24 mouse cellular contexts compared by ENCODE assay signal in the genomic region with DNA sequence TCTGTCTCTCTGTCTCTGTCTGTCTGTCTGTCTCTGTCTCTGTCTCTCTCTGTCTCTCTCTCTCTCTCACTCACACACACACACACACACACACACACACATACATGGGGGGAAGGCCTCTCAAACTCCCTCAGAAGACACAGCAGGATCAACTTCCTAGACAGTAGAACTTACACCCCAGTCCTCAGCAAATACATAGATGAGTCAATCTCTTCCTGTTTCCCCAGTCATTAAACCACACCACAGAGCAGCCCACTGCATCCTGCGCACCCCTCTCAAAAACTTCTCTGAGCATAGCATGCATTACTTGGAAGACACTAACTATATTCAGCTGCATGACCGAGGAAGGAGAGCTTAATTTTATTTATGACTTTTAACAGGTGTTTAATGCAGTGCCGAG. TPM values are rescaled to one million over a fixed set of nuclear protein-coding genes. Genes with fewer than 3 reads are reported as not detected.
DNase-seq lines count a peak whose midpoint lies in the region; ATAC-seq lines count a peak whose summit lies in the region.
"Had no signal": no experiment of that assay in that cellular context is flagged by ENCODE, and none has a peak within 500 bp of the region (broad histone marks: within the 10 kb centered on the region; RNA-seq: fewer than 3 reads in every experiment).

No protein-coding gene starts in this region.

- intact Hi-C loops in heart, postnatal 25 days (cut with DNase I) = no loop called here
- intact Hi-C loops in gastrocnemius, postnatal 14 days (cut with DNase I; ENCODE audit: low total_unique reads) = no loop called here

- H3K27ac ChIP-seq in heart, embryonic 16.5 days (ENCODE audit: low read length) = no peak overlapping the region
- no peak overlapping the region for H3K27ac ChIP-seq in kidney, embryonic 16.5 days (ENCODE audit: low read length)
- H3K27ac ChIP-seq: embryonic facial prominence, embryonic 10.5 days; heart, embryonic 10.5 days; hindbrain, embryonic 10.5 days; liver, embryonic 12.5 days; midbrain, embryonic 13.5 days; neural tube, embryonic 12.5 days had no signal

- H3K36me3 ChIP-seq in heart, embryonic 16.5 days (ENCODE audit: control insufficient read depth, insufficient read depth) = no peaks in the 10 kb centered on the region
- no peaks in the 10 kb centered on the region for H3K36me3 ChIP-seq in splenic B cell, adult 2 months (ENCODE audit: control insufficient read depth, insufficient read depth, low read length, poor library complexity, severe bottlenecking)
- H3K36me3 ChIP-seq in kidney, embryonic 16.5 days (ENCODE audit: insufficient read depth, low read length) = no peaks in the 10 kb centered on the region
- H3K36me3 ChIP-seq: embryonic facial prominence, embryonic 10.5 days; heart, embryonic 10.5 days; hindbrain, embryonic 10.5 days; liver, embryonic 12.5 days; midbrain, embryonic 13.5 days; neural tube, embryonic 12.5 days had no signal

- no peak overlapping the region for H3K4me3 ChIP-seq in heart, embryonic 16.5 days (ENCODE audit: low read length)
- no peak overlapping the region for H3K4me3 ChIP-seq in kidney, embryonic 16.5 days (ENCODE audit: low read length)
- H3K4me3 ChIP-seq: embryonic facial prominence, embryonic 10.5 days; heart, embryonic 10.5 days; hindbrain, embryonic 10.5 days; liver, embryonic 12.5 days; midbrain, embryonic 13.5 days; neural tube, embryonic 12.5 days had no signal

- no peaks in the 10 kb centered on the region for H3K4me1 ChIP-seq in heart, embryonic 16.5 days (ENCODE audit: control insufficient read depth, insufficient read depth, low read length)
- H3K4me1 ChIP-seq in kidney, embryonic 16.5 days (ENCODE audit: insufficient read depth, low read length) = no peaks in the 10 kb centered on the region
- H3K4me1 ChIP-seq: embryonic facial prominence, embryonic 10.5 days; heart, embryonic 10.5 days; hindbrain, embryonic 10.5 days; liver, embryonic 12.5 days; midbrain, embryonic 13.5 days; neural tube, embryonic 12.5 days had no signal

- no peak for DNase-seq in heart, postnatal 25 days (ENCODE audit: low spot score)
- DNase-seq in splenic B cell, adult 2 months (ENCODE audit: low read depth, low spot score) = peak; percentile 22
- DNase-seq in thymus, postnatal 4 days = peak; percentile 27
- DNase-seq in gastrocnemius, postnatal 14 days = no peak
- DNase-seq in spleen, postnatal 4 days (ENCODE audit: low spot score in 2 of 2) = no peak
- DNase-seq: adrenal gland, postnatal 14 days; cerebellum, adult 9-10 months; gastrocnemius, postnatal 36 days; kidney, adult 2 months; kidney, postnatal 10 days; lung, adult 18-20 months; lung, postnatal 10 days; right cerebral cortex, postnatal 14 days had no signal

- no peak overlapping the region for H3K4me2 ChIP-seq in heart, embryonic 16.5 days (ENCODE audit: low read depth, low read length)
- no peak overlapping the region for H3K4me2 ChIP-seq in kidney, embryonic 16.5 days (replicated peaks; ENCODE audit: low read depth, low read length)
- H3K4me2 ChIP-seq: liver, embryonic 12.5 days; midbrain, embryonic 13.5 days; neural tube, embryonic 12.5 days had no signal

- no peak overlapping the region for H3K9ac ChIP-seq in heart, embryonic 16.5 days (ENCODE audit: low read length)
- no peak overlapping the region for H3K9ac ChIP-seq in kidney, embryonic 16.5 days (replicated peaks; ENCODE audit: low read length)
- H3K9ac ChIP-seq: liver, embryonic 12.5 days; midbrain, embryonic 13.5 days; neural tube, embryonic 12.5 days had no signal

- peak; percentile 28; the same call in 1 of the 2 replicates for ATAC-seq in heart, embryonic 16.5 days (replicated peaks; ENCODE audit: extremely low read depth, insufficient read depth, low FRiP score)
- ATAC-seq in granulocyte monocyte progenitor cell, adult 5-6 weeks (replicated peaks; ENCODE audit: poor library complexity, severe bottlenecking) = peak; percentile 22
- ATAC-seq in kidney, embryonic 16.5 days (ENCODE audit: low FRiP score, low TSS enrichment) = no peak
- ATAC-seq: forebrain, embryonic 16.5 days; hindbrain, embryonic 16.5 days; liver, embryonic 12.5 days; midbrain, embryonic 13.5 days had no signal

- no peaks in the 10 kb centered on the region for H3K27me3 ChIP-seq in heart, embryonic 16.5 days (ENCODE audit: control insufficient read depth, insufficient read depth, low read length)
- H3K27me3 ChIP-seq in splenic B cell, adult 2 months (ENCODE audit: control insufficient read depth, insufficient read depth, low read length, poor library complexity, severe bottlenecking) = no peaks in the 10 kb centered on the region
- H3K27me3 ChIP-seq in kidney, embryonic 16.5 days (ENCODE audit: insufficient read depth, low read length) = no peaks in the 10 kb centered on the region
- H3K27me3 ChIP-seq: liver, embryonic 12.5 days; midbrain, embryonic 13.5 days; neural tube, embryonic 12.5 days had no signal

- WGBS in heart, embryonic 16.5 days = 85% methylated on average over 3 of the region's 3 CpGs
- 66% methylated on average over 3 of the region's 3 CpGs for WGBS in kidney, embryonic 16.5 days

- H3K9me3 ChIP-seq in heart, embryonic 16.5 days (replicated peaks; ENCODE audit: control insufficient read depth, low read length) = no peaks in the 10 kb centered on the region
- H3K9me3 ChIP-seq in kidney, embryonic 16.5 days (ENCODE audit: low read length) = no peaks in the 10 kb centered on the region
- H3K9me3 ChIP-seq: embryonic facial prominence, embryonic 10.5 days; heart, embryonic 10.5 days; hindbrain, embryonic 10.5 days; liver, embryonic 12.5 days; midbrain, embryonic 13.5 days; neural tube, embryonic 12.5 days had no signal

RNA-seq across cellular contexts. Expression of a gene that starts 43.0 kb away (rescaled TPM):
- polyA plus RNA-seq in heart, embryonic 16.5 days (2015; fragmentation: Nextera tagmentation; extraction: Ambion mirVana) = 4.8 and 5.2 TPM in 2 replicates
- total RNA-seq in heart, postnatal 25 days (2021) = 1 to 10 TPM; 4.1 to 4.6 TPM
- total RNA-seq in granulocyte monocyte progenitor cell, adult 5-6 weeks (2014; fragmentation: Nextera tagmentation) = 5.4 TPM in 2 replicates
- total RNA-seq in granulocyte monocyte progenitor cell, adult 5-6 weeks (2017) = 4.4 and 7.0 TPM in 2 replicates
- 1 to 10 TPM; 4.0 to 4.7 TPM for total RNA-seq in gastrocnemius, postnatal 14 days (2021)
- 9.6 and 9.9 TPM in 2 replicates for polyA plus RNA-seq in kidney, embryonic 16.5 days (2015; fragmentation: Nextera tagmentation; extraction: Ambion mirVana)

Comparison
In these comparisons a context has a peak if more than half of its experiments do, and no peak if none do; other contexts are left out.
1. DNase-seq: peak in splenic B cell, adult 2 months (single experiment) and thymus, postnatal 4 days (single experiment); none in heart, postnatal 25 days (single experiment), gastrocnemius, postnatal 14 days (single experiment) and spleen, postnatal 4 days (0 of 2).